Mouse (Mus musculus) G1E (cell line): ENCODE data around the gene Il20. TPM values are rescaled to one million over a fixed set of nuclear protein-coding genes. Genes with fewer than 3 reads are reported as not detected.
A peak's percentile ranks its signal among the peaks of the same experiment; 100 is the strongest.

Experiments
- ATAC-seq: 2 replicates; pipeline ENCODE4 v1.8.0; 2016; ENCODE audit warnings: mild to moderate bottlenecking; ENCODE audit not compliant: insufficient number of reproducible peaks, poor library complexity, low FRiP score, severe bottlenecking; ENCODE audit errors: extremely low read depth
- DNase-seq: peaks from one replicate; pipeline ENCODE4 v3.0.0; 2012; ENCODE audit warnings: low spot score
- H3K27me3 ChIP-seq: 2 replicates; pipeline ENCODE4 v1.6.1; 2012; ENCODE audit warnings: mild to moderate bottlenecking, low read length, inconsistent platforms; ENCODE audit not compliant: insufficient read depth
- H3K36me3 ChIP-seq: replicated peaks from 2 replicates; pipeline ENCODE3; 2012; ENCODE audit warnings: mild to moderate bottlenecking, inconsistent platforms
- H3K4me1 ChIP-seq: 2 replicates; pipeline ENCODE4 v1.6.1; 2012; ENCODE audit warnings: low read depth, low read length, inconsistent platforms, mixed read lengths; ENCODE audit not compliant: insufficient read depth
- H3K4me3 ChIP-seq: 2 replicates; pipeline ENCODE4 v1.5.1; 2012; ENCODE audit warnings: low read depth, mild to moderate bottlenecking, inconsistent platforms, low read length, moderate library complexity, mixed read lengths
- H3K9me3 ChIP-seq: replicated peaks from 2 replicates; pipeline ENCODE4 v1.6.1; 2012; ENCODE audit warnings: inconsistent platforms
- CTCF ChIP-seq: IDR thresholded peaks from 2 replicates; pipeline ENCODE4 v1.5.1; 2012; ENCODE audit warnings: low read depth, low read length, inconsistent platforms, mixed read lengths
- GATA1 ChIP-seq: IDR thresholded peaks from 2 replicates; pipeline ENCODE4 v1.6.1; 2012; ENCODE audit warnings: borderline replicate concordance, low read length, inconsistent platforms, mixed read lengths
- GATA2 ChIP-seq: IDR thresholded peaks from 2 replicates; pipeline ENCODE4 v1.6.1; 2012; ENCODE audit warnings: low read depth, low read length, inconsistent platforms, borderline replicate concordance
- POLR2AphosphoS5 ChIP-seq: IDR thresholded peaks from 2 replicates; pipeline ENCODE4 v1.6.1; 2012; ENCODE audit warnings: low read depth, low read length, inconsistent platforms; ENCODE audit not compliant: insufficient replicate concordance
- TAL1 ChIP-seq: conservative IDR thresholded peaks from 2 replicates; pipeline ENCODE4 v1.6.1; 2012; ENCODE audit warnings: low read depth, low read length, inconsistent platforms, mixed read lengths
- polyA plus RNA-seq: library from polyadenylated mRNA; stranded (reverse); fragments of >175 nt; gene quantifications from 2 replicates; pipeline ENCODE4 v1.2.3, GENCODE M21; 2012
- total RNA-seq, 2 experiments: library from RNA; stranded (forward) in 1 of 2; stranded (reverse) in 1 of 2; fragments of 200-1000 nt in 1 of 2; fragments of >200 nt in 1 of 2; fragmentation: Nextera tagmentation in 1 of 2; gene quantifications; 2 replicates each; pipeline ENCODE4 v1.2.3; 2014 to 2017

The Il20 gene
- total and polyA plus RNA-seq, 3 experiments, result not detected

- Histone ChIP-seq H3K9me3 (no peaks in the 10 kb centered on the region), H3K4me1 (no peaks in the 10 kb centered on the region), H3K36me3 (no peaks in the 10 kb centered on the region), H3K4me3 (no peak overlapping the region), H3K27me3 (peaks cover 14% of the 10 kb centered on the region)
- ATAC-seq (no peak), DNase-seq (no peak)
- TF ChIP-seq GATA2 (no peak), POLR2AphosphoS5 (no peak), GATA1 (no peak), CTCF (no peak), TAL1 (no peak)
Observed at GRCm38 (mm10) chr1:130875910-130876309, 35.3 kb downstream of the Il20 start.

GRCm38 (mm10) chr1:130875139-130875538 lies 36.1 kb downstream of the Il20 start:
- TF ChIP-seq CTCF, result peak; percentile 16; the same call in 1 of the 2 replicates
- no peak for TF ChIP-seq GATA2
- TF ChIP-seq POLR2AphosphoS5, result no peak
- no peak for TF ChIP-seq TAL1
- no peak for ATAC-seq
- Histone ChIP-seq H3K4me3 (no peak overlapping the region), H3K27me3 (peaks cover 14% of the 10 kb centered on the region), H3K4me1 (no peaks in the 10 kb centered on the region), H3K9me3 (no peaks in the 10 kb centered on the region), H3K36me3 (no peaks in the 10 kb centered on the region)
- DNase-seq, result no peak

GRCm38 (mm10) chr1:130872912-130873311 lies 38.3 kb downstream of the Il20 start:
- TF ChIP-seq CTCF, result no peak
- DNase-seq (no peak), ATAC-seq (no peak)
- H3K27me3 ChIP-seq, result peaks cover 9% of the 10 kb centered on the region
- H3K36me3 ChIP-seq, result no peaks in the 10 kb centered on the region
- no peaks in the 10 kb centered on the region for H3K4me1 ChIP-seq
- no peak overlapping the region for H3K4me3 ChIP-seq
- no peaks in the 10 kb centered on the region for H3K9me3 ChIP-seq

GRCm38 (mm10) chr1:130865541-130866221 lies 45.6 kb downstream of the Il20 start, which contains the start of gene Fcmr:
Gene Fcmr (plus strand): TSS chr1:130865669.
- no peaks in the 10 kb centered on the region for H3K9me3 ChIP-seq
- DNase-seq (no peak), ATAC-seq (no peak)
- H3K4me3 ChIP-seq, result no peak within 1 kb of the TSS
- no peaks in the 10 kb centered on the region for H3K4me1 ChIP-seq
- no peaks in the 10 kb centered on the region for H3K36me3 ChIP-seq
- TF ChIP-seq GATA1 (no peak), GATA2 (no peak), TAL1 (no peak), POLR2AphosphoS5 (no peak)
- H3K27me3 ChIP-seq, result peaks cover 9% of the 10 kb centered on the region; the same call in 1 of the 2 replicates

- H3K36me3 ChIP-seq, result no peaks in the 10 kb centered on the region
- TF ChIP-seq GATA1 (no peak), POLR2AphosphoS5 (no peak), TAL1 (no peak), CTCF (no peak), GATA2 (no peak)
- peaks cover 9% of the 10 kb centered on the region; the same call in 1 of the 2 replicates for H3K27me3 ChIP-seq
- H3K9me3 ChIP-seq, result no peaks in the 10 kb centered on the region
- H3K4me1 ChIP-seq, result no peaks in the 10 kb centered on the region
- no peak overlapping the region for H3K4me3 ChIP-seq
- ATAC-seq (no peak), DNase-seq (no peak)
Observed at GRCm38 (mm10) chr1:130864741-130865140, 46.5 kb downstream of the Il20 start.

GRCm38 (mm10) chr1:130864238-130864637 lies 47.0 kb downstream of the Il20 start:
- H3K36me3 ChIP-seq, result no peaks in the 10 kb centered on the region
- peaks cover 9% of the 10 kb centered on the region; the same call in 1 of the 2 replicates for H3K27me3 ChIP-seq
- no peak for DNase-seq
- H3K4me1 ChIP-seq, result no peaks in the 10 kb centered on the region
- no peak for TF ChIP-seq CTCF
- TF ChIP-seq POLR2AphosphoS5, result no peak
- TF ChIP-seq TAL1, result no peak
- no peak for TF ChIP-seq GATA1
- no peak for TF ChIP-seq GATA2
- no peak for ATAC-seq
- no peak overlapping the region for H3K4me3 ChIP-seq
- H3K9me3 ChIP-seq, result no peaks in the 10 kb centered on the region

- no peaks in the 10 kb centered on the region for H3K4me1 ChIP-seq
- H3K36me3 ChIP-seq, result no peaks in the 10 kb centered on the region
- TF ChIP-seq CTCF (no peak), GATA2 (no peak), TAL1 (no peak), POLR2AphosphoS5 (no peak), GATA1 (no peak)
- no peak for DNase-seq
- no peaks in the 10 kb centered on the region for H3K9me3 ChIP-seq
- no peak for ATAC-seq
- H3K27me3 ChIP-seq, result peaks cover 7% of the 10 kb centered on the region; the same call in 1 of the 2 replicates
- H3K4me3 ChIP-seq, result no peak overlapping the region
Observed at GRCm38 (mm10) chr1:130857456-130857855, 53.8 kb downstream of the Il20 start.

Other genes with a start within 250 kb of the Il20 start
- gene C4bp, start 249.8 kb downstream of the Il20 start, total RNA-seq (2014; fragmentation: Nextera tagmentation), result not detected in 2 replicates
- 0.12 and 0.33 TPM in 2 replicates for gene C4bp, start 249.8 kb downstream of the Il20 start, total RNA-seq (2017)
- not detected in 2 replicates for gene C4bp, start 249.8 kb downstream of the Il20 start, polyA plus RNA-seq
- not detected in 2 replicates for gene Gm29427, start 195.7 kb downstream of the Il20 start, total RNA-seq (2014; fragmentation: Nextera tagmentation)
- 0.33 and 0.41 TPM in 2 replicates for gene Gm29427, start 195.7 kb downstream of the Il20 start, total RNA-seq (2017)
- not detected in 2 replicates for gene Gm29427, start 195.7 kb downstream of the Il20 start, polyA plus RNA-seq
- gene Yod1, start 194.1 kb downstream of the Il20 start, total RNA-seq (2014; fragmentation: Nextera tagmentation), result 28.9 and 30.8 TPM in 2 replicates
- 18.3 and 21.3 TPM in 2 replicates for gene Yod1, start 194.1 kb downstream of the Il20 start, total RNA-seq (2017)
- gene Yod1, start 194.1 kb downstream of the Il20 start, polyA plus RNA-seq, result 1.7 and 2.7 TPM in 2 replicates
- gene Pfkfb2, start 182.2 kb downstream of the Il20 start, total RNA-seq (2014; fragmentation: Nextera tagmentation), result 42.4 and 47.1 TPM in 2 replicates
- gene Pfkfb2, start 182.2 kb downstream of the Il20 start, total RNA-seq (2017), result 48.5 and 53.0 TPM in 2 replicates
- gene Pfkfb2, start 182.2 kb downstream of the Il20 start, polyA plus RNA-seq, result 7.0 and 12.5 TPM in 2 replicates
- 3.5 and 8.6 TPM in 2 replicates for gene AA986860, start 179.5 kb downstream of the Il20 start, total RNA-seq (2014; fragmentation: Nextera tagmentation)
- gene AA986860, start 179.5 kb downstream of the Il20 start, total RNA-seq (2017), result 1.1 and 1.2 TPM in 2 replicates
- 1.1 and 1.2 TPM in 2 replicates for gene AA986860, start 179.5 kb downstream of the Il20 start, polyA plus RNA-seq
- gene Fcamr, start 110.5 kb downstream of the Il20 start, total RNA-seq (2014; fragmentation: Nextera tagmentation), result not detected in 2 replicates
- not detected in 2 replicates for gene Fcamr, start 110.5 kb downstream of the Il20 start, total RNA-seq (2017)
- gene Fcamr, start 110.5 kb downstream of the Il20 start, polyA plus RNA-seq, result not detected in 2 replicates
- not detected in 2 replicates for gene Pigr, start 84.8 kb downstream of the Il20 start, total RNA-seq (2014; fragmentation: Nextera tagmentation)
- gene Pigr, start 84.8 kb downstream of the Il20 start, total RNA-seq (2017), result under 0.01 and 0.06 TPM in 2 replicates
- gene Pigr, start 84.8 kb downstream of the Il20 start, polyA plus RNA-seq, result not detected in 2 replicates
- gene Fcmr, start 45.8 kb downstream of the Il20 start, total RNA-seq (2014; fragmentation: Nextera tagmentation), result not detected in 2 replicates
- 0.35 TPM in 1 of 2 replicates, not detected in the other for gene Fcmr, start 45.8 kb downstream of the Il20 start, total RNA-seq (2017)
- gene Fcmr, start 45.8 kb downstream of the Il20 start, polyA plus RNA-seq, result not detected in 2 replicates
- not detected in 2 replicates for gene Il24, start 24.0 kb downstream of the Il20 start, total RNA-seq (2014; fragmentation: Nextera tagmentation)
- gene Il24, start 24.0 kb downstream of the Il20 start, total RNA-seq (2017), result not detected in 2 replicates
- not detected in 2 replicates for gene Il24, start 24.0 kb downstream of the Il20 start, polyA plus RNA-seq
- gene Il19, start 28.7 kb upstream of the Il20 start, total RNA-seq (2014; fragmentation: Nextera tagmentation), result not detected in 2 replicates
- gene Il19, start 28.7 kb upstream of the Il20 start, total RNA-seq (2017), result 0.17 TPM in 1 of 2 replicates, not detected in the other
- not detected in 2 replicates for gene Il19, start 28.7 kb upstream of the Il20 start, polyA plus RNA-seq
- gene Il10, start 108.4 kb upstream of the Il20 start, total RNA-seq (2014; fragmentation: Nextera tagmentation), result not detected in 2 replicates
- 0.12 TPM in 1 of 2 replicates, not detected in the other for gene Il10, start 108.4 kb upstream of the Il20 start, total RNA-seq (2017)
- gene Il10, start 108.4 kb upstream of the Il20 start, polyA plus RNA-seq, result not detected in 2 replicates
- gene Mapkapk2, start 186.4 kb upstream of the Il20 start, total RNA-seq (2014; fragmentation: Nextera tagmentation), result 93.4 and 112 TPM in 2 replicates
- gene Mapkapk2, start 186.4 kb upstream of the Il20 start, total RNA-seq (2017), result 53.1 and 63.8 TPM in 2 replicates
- gene Mapkapk2, start 186.4 kb upstream of the Il20 start, polyA plus RNA-seq, result 64.3 and 79.4 TPM in 2 replicates
- gene Dyrk3, start 226.9 kb upstream of the Il20 start, total RNA-seq (2014; fragmentation: Nextera tagmentation), result 52.4 and 59.4 TPM in 2 replicates
- gene Dyrk3, start 226.9 kb upstream of the Il20 start, total RNA-seq (2017), result 16.9 and 18.1 TPM in 2 replicates
- 21.1 and 21.9 TPM in 2 replicates for gene Dyrk3, start 226.9 kb upstream of the Il20 start, polyA plus RNA-seq
- gene Eif2d, start 241.7 kb upstream of the Il20 start, total RNA-seq (2014; fragmentation: Nextera tagmentation), result 297 and 347 TPM in 2 replicates
- 79.5 and 89.2 TPM in 2 replicates for gene Eif2d, start 241.7 kb upstream of the Il20 start, total RNA-seq (2017)
- gene Eif2d, start 241.7 kb upstream of the Il20 start, polyA plus RNA-seq, result 58.0 and 70.5 TPM in 2 replicates